Mouse (Mus musculus) adrenal gland, postnatal 14 days (tissue): Measurements from ENCODE around the gene Isl1. TPM values are rescaled to one million over a fixed set of nuclear protein-coding genes. Genes with fewer than 3 reads are reported as not detected.

ENCODE experiments used
- DNase-seq: peaks from one replicate; pipeline ENCODE4 v3.0.0; 2021; ENCODE audit warnings: mixed read lengths
- long read RNA-seq, 2 experiments: library from polyadenylated mRNA; stranded (forward); transcript quantifications; one replicate each; pipeline ENCODE4 v2.0.0; 2021
- total RNA-seq: library from RNA; stranded (reverse); gene quantifications from 2 replicates; pipeline ENCODE4 v1.2.3, GENCODE M21; 2021

The Isl1 gene
- 3.1 and 4.5 TPM in 2 replicates for total RNA-seq
- long read RNA-seq, experiment 1, transcript Isl1-201 (6 exons, 2,516 nt), result major isoform, 8 of 10 reads
- long read RNA-seq, experiment 1, partial matches to known transcripts, result 1 of 10 reads
- long read RNA-seq, experiment 1, other reads (novel, unspliced or antisense), result 0 of 10 reads
- long read RNA-seq, experiment 2, transcript Isl1-201 (6 exons, 2,516 nt), result major isoform, 5 of 6 reads
- long read RNA-seq, experiment 2, partial matches to known transcripts, result 1 of 6 reads
- long read RNA-seq, experiment 2, other reads (novel, unspliced or antisense), result 0 of 6 reads

- peak; percentile 78 for DNase-seq
These were observed at the start of gene Isl1 for GRCm38 (mm10) chr13:116309584-116310462. Isl1 (minus strand) TSS chr13:116309689.

- no peak for DNase-seq
These were observed 26.3 kb upstream of the Isl1 start for GRCm38 (mm10) chr13:116335763-116336162.

DNA sequence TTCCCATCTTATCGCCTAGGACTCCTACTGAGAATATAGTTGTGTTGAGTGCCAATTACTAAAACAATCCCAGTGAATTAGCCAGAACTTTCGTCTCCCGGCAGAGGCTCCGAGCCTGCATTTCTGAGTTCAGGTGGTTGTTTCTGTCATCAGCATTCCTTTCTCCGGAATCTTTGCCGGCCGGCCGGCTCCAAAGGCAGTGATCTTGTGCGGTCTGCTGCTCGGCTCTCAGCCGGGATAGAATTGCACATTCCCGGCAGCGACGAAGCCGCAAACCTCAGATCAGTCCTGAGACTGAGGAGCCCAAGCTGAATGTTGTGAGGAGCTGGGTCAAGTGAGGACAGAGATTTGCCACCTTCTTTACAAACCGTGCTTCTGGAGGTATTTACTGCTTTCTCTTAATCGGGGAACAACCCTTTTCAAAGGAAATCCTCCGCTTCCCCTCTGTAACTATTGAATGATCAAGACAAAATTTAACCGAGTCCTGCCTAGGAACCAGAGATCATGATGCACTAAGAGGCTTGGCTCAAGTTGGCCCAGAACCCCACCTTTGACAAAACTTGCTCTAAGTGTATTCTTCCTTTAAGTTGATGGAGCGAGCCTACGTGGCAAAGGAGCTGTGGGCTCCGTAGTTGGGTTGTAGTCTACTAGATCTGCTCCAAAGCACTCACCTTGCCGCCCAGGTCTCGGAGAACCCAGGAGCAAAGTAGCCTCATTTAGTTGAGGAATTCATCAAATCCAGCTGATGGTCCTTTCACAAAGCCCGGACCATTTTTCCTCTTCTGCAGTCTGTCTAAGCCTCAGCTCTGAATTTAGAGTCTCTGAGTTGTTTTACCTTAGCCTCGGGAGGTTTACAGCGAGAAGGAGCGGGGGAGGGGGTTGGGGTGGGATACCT is 4.4 kb upstream of the Isl1 start:
- DNase-seq, result no peak

DNA sequence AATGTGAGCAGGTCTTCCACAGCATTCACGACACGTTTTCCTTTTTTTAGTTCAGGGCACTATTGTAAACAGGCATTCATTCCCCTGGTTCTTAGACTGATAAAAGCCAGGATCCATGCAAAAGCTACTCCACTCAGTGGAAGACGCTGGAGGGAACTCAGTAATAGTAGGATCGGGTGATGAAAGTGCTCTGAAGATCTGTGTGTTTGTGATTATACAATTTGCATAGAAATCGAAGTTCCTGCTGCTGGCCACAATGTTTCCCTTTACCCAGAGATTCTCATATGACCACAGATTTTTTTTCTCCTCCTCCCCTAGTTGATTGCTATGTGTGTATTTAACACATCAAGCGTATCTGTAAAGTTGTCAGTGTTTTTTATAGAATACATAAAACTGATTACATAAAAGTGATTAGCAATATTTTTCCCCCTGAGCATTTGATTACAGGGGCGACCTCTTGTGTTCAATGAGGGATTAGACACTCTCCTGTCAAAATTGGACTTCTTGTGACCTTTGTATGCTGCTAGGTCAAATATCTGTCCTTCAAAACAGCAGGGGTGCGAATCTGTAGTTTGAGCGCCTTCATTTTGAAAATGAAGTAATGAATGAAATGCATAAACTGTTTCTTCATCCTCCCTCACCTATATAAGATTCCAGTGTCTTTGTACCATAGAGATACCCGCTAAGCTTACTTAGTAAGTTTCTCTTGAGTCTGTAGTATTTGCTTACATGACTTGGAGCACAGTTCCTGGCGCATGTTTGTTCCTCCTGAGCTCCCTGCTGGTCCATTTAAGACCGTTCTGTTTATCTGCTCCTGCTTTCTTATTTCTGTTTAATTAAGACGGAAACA is 2.6 kb upstream of the Isl1 start:
- DNase-seq, result no peak

- no peak for DNase-seq
These were observed 1.5 kb upstream of the Isl1 start for GRCm38 (mm10) chr13:116311011-116311410.

DNA sequence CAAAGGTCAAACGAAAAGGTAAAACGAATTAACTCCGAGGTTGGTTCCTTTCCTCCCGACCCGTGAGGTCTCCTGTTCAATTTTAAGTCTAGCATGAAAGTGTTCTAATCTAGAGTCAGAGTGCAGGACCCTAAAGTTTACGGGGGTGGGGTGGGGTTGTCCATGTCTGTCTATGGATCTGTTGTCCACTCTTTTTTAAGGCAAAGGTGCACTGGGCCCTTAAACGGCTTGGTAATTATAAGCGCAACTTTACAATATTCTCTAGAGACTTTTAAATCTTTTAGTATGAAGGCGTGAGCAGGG is 925 bp upstream of the Isl1 start:
- DNase-seq, result no peak

GRCm38 (mm10) chr13:116308933-116309583 is 431 bp downstream of the Isl1 start:
- no peak for DNase-seq

GRCm38 (mm10) chr13:116308121-116308932 is 1.2 kb downstream of the Isl1 start:
- no peak for DNase-seq

DNA sequence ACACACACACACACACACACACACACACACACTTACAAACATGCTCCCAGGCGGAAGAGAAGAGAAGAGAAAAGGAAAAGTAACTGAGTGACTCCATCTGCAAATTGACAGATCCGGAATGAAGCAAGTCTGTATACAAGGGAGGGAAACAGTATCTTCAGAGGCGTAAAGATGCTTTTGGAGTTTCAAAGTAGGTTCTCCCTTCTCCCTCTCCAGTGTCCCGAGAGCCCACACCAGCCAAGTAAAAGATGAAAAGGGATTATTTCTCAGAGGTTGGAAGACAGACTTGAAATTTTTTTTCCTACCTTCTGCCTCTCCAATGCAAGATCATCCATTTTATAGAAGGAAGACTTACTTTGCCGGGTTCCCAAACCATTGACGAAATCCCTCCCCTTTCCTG is 2.9 kb downstream of the Isl1 start:
- DNase-seq, result no peak

GRCm38 (mm10) chr13:116305721-116306120 is 3.8 kb downstream of the Isl1 start:
- DNase-seq, result no peak

- no peak for DNase-seq
These were observed 4.6 kb downstream of the Isl1 start for GRCm38 (mm10) chr13:116304713-116305470.

- DNase-seq, result no peak
These were observed 5.7 kb downstream of the Isl1 start for GRCm38 (mm10) chr13:116303766-116304165.

DNA sequence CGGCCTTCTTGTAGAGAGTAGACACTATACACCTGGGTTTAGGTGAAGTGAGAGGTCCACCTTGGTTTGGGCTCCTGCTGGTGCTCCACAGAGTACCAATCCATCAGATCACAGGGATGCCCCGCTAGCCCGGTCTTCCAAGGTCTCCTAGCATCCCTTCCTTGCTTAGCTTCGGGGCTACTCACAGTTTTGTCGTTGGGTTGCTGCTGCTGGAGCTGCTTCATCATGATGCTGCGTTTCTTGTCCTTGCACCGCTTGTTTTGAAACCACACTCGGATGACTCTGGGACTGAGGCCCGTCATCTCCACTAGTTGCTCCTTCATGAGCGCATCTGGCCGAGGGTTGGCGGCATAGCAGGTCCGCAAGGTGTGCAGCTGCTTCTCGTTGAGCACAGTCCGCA is 6.6 kb downstream of the Isl1 start:
- no peak for DNase-seq

DNA sequence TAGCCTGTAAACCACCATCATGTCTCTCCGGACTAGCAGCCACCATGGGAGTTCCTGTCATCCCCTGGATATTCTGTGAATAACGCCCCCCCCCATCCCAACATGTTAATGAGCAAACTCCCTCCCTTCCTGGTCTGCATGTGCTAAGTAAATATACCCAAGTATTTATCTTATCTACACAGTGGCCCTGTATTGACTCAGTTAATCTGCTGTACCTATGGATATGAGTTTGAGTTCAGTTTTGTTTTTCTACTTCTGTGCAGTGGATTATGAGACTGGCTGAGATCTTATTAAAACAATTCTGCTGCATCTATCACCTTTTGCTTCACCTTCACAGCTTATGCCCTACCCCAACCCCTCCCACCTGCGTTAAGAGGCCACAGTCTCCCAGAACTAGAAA is 7.8 kb downstream of the Isl1 start:
- no peak for DNase-seq

DNA sequence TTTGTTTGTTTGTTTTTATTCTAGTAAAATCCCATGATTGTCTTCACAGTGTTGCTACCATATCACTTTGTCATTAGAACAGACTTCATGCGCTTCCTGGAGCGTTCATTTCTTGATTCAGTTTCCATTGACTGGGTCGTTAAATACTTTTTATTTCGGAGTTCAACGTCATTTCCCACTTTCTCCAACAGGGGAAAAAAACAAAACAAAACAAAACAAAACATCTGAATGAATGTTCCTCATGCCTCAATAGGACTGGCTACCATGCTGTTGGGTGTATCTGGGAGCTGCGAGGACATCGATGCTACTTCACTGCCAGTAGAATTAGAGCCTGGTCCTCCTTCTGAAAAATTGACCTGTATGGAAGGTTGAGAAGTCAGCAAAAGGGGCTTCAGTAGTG is 10.2 kb downstream of the Isl1 start:
- no peak for DNase-seq

GRCm38 (mm10) chr13:116298641-116299170 is 10.8 kb downstream of the Isl1 start:
- no peak for DNase-seq

- DNase-seq, result no peak
These were observed 11.5 kb downstream of the Isl1 start for GRCm38 (mm10) chr13:116298001-116298400.

- no peak for DNase-seq
These were observed 12.3 kb downstream of the Isl1 start for GRCm38 (mm10) chr13:116297048-116297811.
